Mouse (Mus musculus) gastrocnemius, adult 2 months (tissue): Measurements from ENCODE around the gene Use1. TPM values are rescaled to one million over a fixed set of nuclear protein-coding genes. Genes with fewer than 3 reads are reported as not detected.
A peak's percentile ranks its signal among the peaks of the same experiment; 100 is the strongest.

ENCODE experiments used
- DNase-seq: peaks from one replicate; pipeline ENCODE4 v3.0.0; 2022
- H3K27ac ChIP-seq: fragments of 200-600 bp; 2 replicates; pipeline ENCODE4 v1.8.1; 2022; ENCODE audit warnings: mild to moderate bottlenecking
- H3K4me3 ChIP-seq: fragments of 200-600 bp; 2 replicates; pipeline ENCODE4 v1.8.1; 2022; ENCODE audit warnings: mild to moderate bottlenecking, moderate library complexity
- CTCF ChIP-seq: fragments of 200-600 bp; IDR thresholded peaks from 2 replicates; pipeline ENCODE4 v1.8.1; 2022; ENCODE audit warnings: antibody characterized with exemption, mild to moderate bottlenecking, moderate library complexity
- intact Hi-C: fragments of 180-260 bp; cut with DNase I; formaldehyde crosslinking; loops from one replicate; pipeline ENCODE4 v1.15.1; 2025
- total RNA-seq, 2 experiments: library from RNA; stranded (reverse); gene quantifications; 2 replicates each; pipeline ENCODE4 v1.2.3; 2021

Use1 gene
- total RNA-seq, 2 experiments from 2014 or later = 79.7 to 104 TPM

- intact Hi-C loops = loop anchor here (2.0 to 5.0 kb wide), 2 partner anchors 34 to 66 kb away; partner anchors contain the start of gene Ocel1
- DNase-seq = peak; percentile 77
- no peak overlapping the region for H3K27ac ChIP-seq
- peak overlapping the region; percentile 70 for H3K4me3 ChIP-seq
- TF ChIP-seq CTCF = peak; percentile 75
These were observed 39.7 kb downstream of the Use1 start for GRCm38 (mm10) chr8:71406099-71407015.

- intact Hi-C loops = loop anchor here (2.0 to 5.0 kb wide), 2 partner anchors 35 to 67 kb away; partner anchors contain the start of gene Ocel1
- no peak for TF ChIP-seq CTCF
- no peak overlapping the region for H3K4me3 ChIP-seq
- DNase-seq = no peak
- H3K27ac ChIP-seq = no peak overlapping the region
These were observed 40.8 kb downstream of the Use1 start for GRCm38 (mm10) chr8:71407441-71407840.

GRCm38 (mm10) chr8:71408231-71408630, 41.6 kb downstream of the Use1 start:
- no peak overlapping the region for H3K4me3 ChIP-seq
- H3K27ac ChIP-seq = no peak overlapping the region
- DNase-seq = no peak
- no peak for TF ChIP-seq CTCF
- intact Hi-C loops = loop anchor here (5.0 kb wide), 1 partner anchor 36 kb away; the partner anchor contains the start of gene Ocel1

GRCm38 (mm10) chr8:71411535-71412273, 45.1 kb downstream of the Use1 start:
- no peak for TF ChIP-seq CTCF
- intact Hi-C loops = no loop called here
- Histone ChIP-seq H3K27ac (no peak overlapping the region), H3K4me3 (no peak overlapping the region)
- DNase-seq = no peak

Other genes with a start within 250 kb of the Use1 start
- gene Myo9b, start 94.1 kb upstream of the Use1 start, total RNA-seq = 1 to 10 TPM; 6.1 to 9.3 TPM
- 1 to 10 TPM; 5.5 to 7.9 TPM for gene Haus8, start 93.9 kb upstream of the Use1 start, total RNA-seq
- 1 to 10 TPM; 6.0 to 8.4 TPM for gene Ocel1, start 4.5 kb downstream of the Use1 start, total RNA-seq
- 10 to 100 TPM; 19.6 to 21.9 TPM for gene Nr2f6, start 15.1 kb downstream of the Use1 start, total RNA-seq
- gene Ushbp1, start 29.0 kb downstream of the Use1 start, total RNA-seq = 1 to 10 TPM; 6.4 to 9.3 TPM
- gene Babam1, start 30.0 kb downstream of the Use1 start, total RNA-seq = 10 to 100 TPM; 60.8 to 69.6 TPM
- gene Ankle1, start 39.2 kb downstream of the Use1 start, total RNA-seq = not detected
- 10 to 100 TPM; 22.5 to 24.9 TPM for gene Abhd8, start 96.8 kb downstream of the Use1 start, total RNA-seq
- gene Mrpl34, start 98.1 kb downstream of the Use1 start, total RNA-seq = 10 to 100 TPM; 59.1 to 84.3 TPM
- gene Dda1, start 102.4 kb downstream of the Use1 start, total RNA-seq = 10 to 100 TPM; 26.8 to 31.1 TPM
- gene Ano8, start 119.1 kb downstream of the Use1 start, total RNA-seq = 10 to 100 TPM; 16.0 to 17.0 TPM
- 10 to 100 TPM; 10.1 to 10.7 TPM for gene Gtpbp3, start 121.3 kb downstream of the Use1 start, total RNA-seq
- 10 to 100 TPM in 1 of 2 experiments, 1 to 10 TPM in 1; 9.3 to 11.6 TPM for gene Plvap, start 144.9 kb downstream of the Use1 start, total RNA-seq
- not detected for gene Ccdc194, start 158.9 kb downstream of the Use1 start, total RNA-seq
- gene Bst2, start 170.6 kb downstream of the Use1 start, total RNA-seq = 1 to 10 TPM; 4.3 to 8.3 TPM
- gene Mvb12a, start 176.1 kb downstream of the Use1 start, total RNA-seq = 10 to 100 TPM; 21.5 to 27.7 TPM
- gene Tmem221, start 192.0 kb downstream of the Use1 start, total RNA-seq = not detected
- gene Nxnl1, start 199.8 kb downstream of the Use1 start, total RNA-seq = not detected
- gene Slc27a1, start 202.0 kb downstream of the Use1 start, total RNA-seq = 100 to 1,000 TPM in 1 of 2 experiments, 10 to 100 TPM in 1; 57.2 to 116 TPM
- gene Pgls, start 225.3 kb downstream of the Use1 start, total RNA-seq = 10 to 100 TPM; 19.3 to 28.6 TPM
- gene Fam129c, start 230.8 kb downstream of the Use1 start, total RNA-seq = 1 to 10 TPM in 1 of 2 experiments, under 1 TPM in 1; 0.79 to 1.4 TPM
- gene Colgalt1, start 244.2 kb downstream of the Use1 start, total RNA-seq = 10 to 100 TPM; 39.6 to 44.3 TPM